Mouse (Mus musculus): ENCODE data around the gene Stx11. TPM values are rescaled to one million over a fixed set of nuclear protein-coding genes. Genes with fewer than 3 reads are reported as not detected.
A peak's percentile ranks its signal among the peaks of the same experiment; 100 is the strongest.
"Not testable (repeated sequence)": the region's sequence is repeated elsewhere in the genome, so short reads cannot be mapped to it uniquely, and the experiment has no call there.

Stx11 gene
- total and polyA plus RNA-seq, 3 experiments, result 1.9 to 2.9 TPM; not detected in 1

- Histone ChIP-seq H3K27me3 (ENCODE audit: control insufficient read depth in 1 of 2, insufficient read depth in 2 of 2, low read length in 2 of 2) (no peaks in the 10 kb centered on the region), H3K9me3 (replicated peaks; ENCODE audit: insufficient read depth, low read length) (no peaks in the 10 kb centered on the region), H3K27ac (ENCODE audit: control insufficient read depth, low read depth, low read length) (no peak overlapping the region), H3K4me1 (ENCODE audit: control insufficient read depth in 1 of 2, insufficient read depth in 2 of 2, low read length in 2 of 2) (peaks cover 0 to 2% of the 10 kb centered on the region in 2 experiments; a peak in 1 of 4 replicates), H3K4me3 (ENCODE audit: control insufficient read depth in 1 of 2, insufficient read depth in 1 of 2, low read depth in 2 of 2, low read length in 2 of 2) (no peak overlapping the region), H3K79me2 (ENCODE audit: control insufficient read depth, insufficient read depth, low read length, poor library complexity) (no peaks in the 10 kb centered on the region), H3K36me3 (ENCODE audit: control insufficient read depth in 1 of 2, insufficient read depth in 2 of 2, low read length in 2 of 2) (peaks cover 0 to 2% of the 10 kb centered on the region in 2 experiments; a peak in 2 of 4 replicates), H3K9ac (ENCODE audit: control insufficient read depth, low read depth, low read length, poor library complexity, severe bottlenecking) (no peak overlapping the region)
- TF ChIP-seq ELF1 (IDR thresholded peaks at IDR 0.05; ENCODE audit: low read depth, low read length) (no peak), BHLHE40 (IDR thresholded peaks at IDR 0.05; ENCODE audit: borderline replicate concordance, low read depth, low read length) (no peak), RAD21 (IDR thresholded peaks at IDR 0.05; ENCODE audit: low read depth, low read length) (no peak), MEF2A (IDR thresholded peaks at IDR 0.05; ENCODE audit: extremely low read depth, insufficient replicate concordance, low read depth, low read length, poor library complexity, severe bottlenecking) (no peak), NRF1 (IDR thresholded peaks at IDR 0.05; ENCODE audit: insufficient read depth, low read depth, low read length, poor library complexity, severe bottlenecking) (no peak)
- DNase-seq (ENCODE audit: low read depth, low spot score), result no peak
These were observed 8.3 kb downstream of the Stx11 start for GRCm38 (mm10) chr10:12955831-12956230.

GRCm38 (mm10) chr10:12951358-12951757 is 12.7 kb downstream of the Stx11 start:
- H3K4me3 ChIP-seq (ENCODE audit: control insufficient read depth in 1 of 2, insufficient read depth in 1 of 2, low read depth in 2 of 2, low read length in 2 of 2); H3K9me3 ChIP-seq (replicated peaks; ENCODE audit: insufficient read depth, low read length); H3K36me3 ChIP-seq (ENCODE audit: control insufficient read depth in 1 of 2, insufficient read depth in 2 of 2, low read length in 2 of 2); H3K27me3 ChIP-seq (ENCODE audit: control insufficient read depth in 1 of 2, insufficient read depth in 2 of 2, low read length in 2 of 2); H3K4me1 ChIP-seq (ENCODE audit: control insufficient read depth in 1 of 2, insufficient read depth in 2 of 2, low read length in 2 of 2); H3K79me2 ChIP-seq (ENCODE audit: control insufficient read depth, insufficient read depth, low read length, poor library complexity): not testable (repeated sequence)
- H3K27ac ChIP-seq (ENCODE audit: control insufficient read depth, low read depth, low read length), result peak overlapping the region; percentile 31; the same call in 1 of the 2 replicates
- H3K9ac ChIP-seq (ENCODE audit: control insufficient read depth, low read depth, low read length, poor library complexity, severe bottlenecking), result peak overlapping the region; percentile 22; the same call in 1 of the 2 replicates
- TF ChIP-seq TBP (IDR thresholded peaks at IDR 0.05; ENCODE audit: low read depth, low read length), result 0 out of 2 replicates have a peak, but pooled peaks have one; percentile 27
- TF ChIP-seq ELF1 (IDR thresholded peaks at IDR 0.05; ENCODE audit: low read depth, low read length), result peak; percentile 32; the same call in 1 of the 2 replicates
- TF ChIP-seq ETS1 (IDR thresholded peaks at IDR 0.05; ENCODE audit: low read depth, low read length), result peak; percentile 34; the same call in 1 of the 2 replicates
- TF ChIP-seq TCF12 (IDR thresholded peaks at IDR 0.05; ENCODE audit: low read depth, low read length), result peak; percentile 80
- peak; percentile 69 for TF ChIP-seq TAL1 (IDR thresholded peaks at IDR 0.05; ENCODE audit: low read length)
- peak; percentile 53; the same call in 1 of the 2 replicates for TF ChIP-seq MYB (IDR thresholded peaks at IDR 0.05; ENCODE audit: low read depth, low read length)
- TF ChIP-seq GATA1 (IDR thresholded peaks at IDR 0.05; ENCODE audit: low read depth, low read length), result peak; percentile 68
- TF ChIP-seq EP300 (IDR thresholded peaks at IDR 0.05; ENCODE audit: low read depth in 1 of 2, low read length in 2 of 2), result peak in 1 of 2 experiments; percentile 85
- DNase-seq (ENCODE audit: low read depth, low spot score), result peak; percentile 78

- TF ChIP-seq MAZ (IDR thresholded peaks at IDR 0.05; ENCODE audit: low read depth, low read length), result no peak
- no peak for TF ChIP-seq TCF12 (IDR thresholded peaks at IDR 0.05; ENCODE audit: low read depth, low read length)
- TF ChIP-seq ETS1 (IDR thresholded peaks at IDR 0.05; ENCODE audit: low read depth, low read length), result no peak
- no peak for TF ChIP-seq CHD2 (IDR thresholded peaks at IDR 0.05; ENCODE audit: low read length)
- no peak for TF ChIP-seq ZNF384 (IDR thresholded peaks at IDR 0.05; ENCODE audit: low read depth, low read length)
- no peak for TF ChIP-seq MYC (IDR thresholded peaks at IDR 0.05; ENCODE audit: low read depth, low read length)
- no peak for TF ChIP-seq SIN3A (IDR thresholded peaks at IDR 0.05; ENCODE audit: low read length)
- TF ChIP-seq JUND (IDR thresholded peaks at IDR 0.05; ENCODE audit: low read depth, low read length), result no peak
- H3K4me3 ChIP-seq (ENCODE audit: control insufficient read depth in 1 of 2, insufficient read depth in 1 of 2, low read depth in 2 of 2, low read length in 2 of 2), result no peak overlapping the region
- no peaks in the 10 kb centered on the region for H3K27me3 ChIP-seq (ENCODE audit: control insufficient read depth in 1 of 2, insufficient read depth in 2 of 2, low read length in 2 of 2)
- no peak for DNase-seq (ENCODE audit: low read depth, low spot score)
- no peak overlapping the region for H3K9ac ChIP-seq (ENCODE audit: control insufficient read depth, low read depth, low read length, poor library complexity, severe bottlenecking)
- H3K9me3 ChIP-seq (replicated peaks; ENCODE audit: insufficient read depth, low read length), result no peaks in the 10 kb centered on the region
- peaks cover 0 to 2% of the 10 kb centered on the region in 2 experiments; a peak in 1 of 4 replicates for H3K4me1 ChIP-seq (ENCODE audit: control insufficient read depth in 1 of 2, insufficient read depth in 2 of 2, low read length in 2 of 2)
- H3K79me2 ChIP-seq (ENCODE audit: control insufficient read depth, insufficient read depth, low read length, poor library complexity), result no peaks in the 10 kb centered on the region
- H3K27ac ChIP-seq (ENCODE audit: control insufficient read depth, low read depth, low read length), result no peak overlapping the region
- peaks cover 0 to 7% of the 10 kb centered on the region in 2 experiments; a peak in 2 of 4 replicates for H3K36me3 ChIP-seq (ENCODE audit: control insufficient read depth in 1 of 2, insufficient read depth in 2 of 2, low read length in 2 of 2)
These were observed 14.8 kb downstream of the Stx11 start for GRCm38 (mm10) chr10:12949299-12949698.

Data from MEL (cell line).